Mouse (Mus musculus) heart, adult 2 months (tissue): Measurements from ENCODE around the gene Agap1. TPM values are rescaled to one million over a fixed set of nuclear protein-coding genes. Genes with fewer than 3 reads are reported as not detected.

ENCODE experiments used
- DNase-seq, 2 experiments: peaks; one replicate each; pipeline ENCODE4 v3.0.0; 2021
- H3K27ac ChIP-seq: fragments of 200-600 bp; 2 replicates; pipeline ENCODE4 v1.8.1; 2022
- H3K27me3 ChIP-seq: fragments of 200-500 bp; 2 replicates; pipeline ENCODE4 v1.6.1; 2012; ENCODE audit warnings: mild to moderate bottlenecking, low read length, inconsistent platforms, mixed read lengths; ENCODE audit not compliant: control insufficient read depth, insufficient read depth
- H3K36me3 ChIP-seq: fragments of 200-500 bp; 2 replicates; pipeline ENCODE4 v1.6.1; 2012; ENCODE audit warnings: low read length, inconsistent platforms; ENCODE audit not compliant: control insufficient read depth, insufficient read depth
- H3K4me1 ChIP-seq: fragments of 200-500 bp; 2 replicates; pipeline ENCODE4 v1.6.1; 2011; ENCODE audit warnings: low read length; ENCODE audit not compliant: control insufficient read depth, insufficient read depth
- H3K4me3 ChIP-seq: fragments of 200-600 bp; 2 replicates; pipeline ENCODE4 v1.8.1; 2022
- H3K79me2 ChIP-seq: fragments of 200-500 bp; replicated peaks from 2 replicates; pipeline ENCODE4 v1.6.1; 2012; ENCODE audit warnings: mild to moderate bottlenecking, inconsistent platforms, low read length, moderate library complexity, mixed read lengths; ENCODE audit not compliant: control insufficient read depth, insufficient read depth
- H3K9ac ChIP-seq: fragments of 200-500 bp; 2 replicates; pipeline ENCODE4 v1.6.1; 2012; ENCODE audit warnings: low read depth, mild to moderate bottlenecking, control low read depth, inconsistent platforms, low read length, mixed read lengths
- CTCF ChIP-seq: fragments of 200-600 bp; IDR thresholded peaks from 2 replicates; pipeline ENCODE4 v1.8.1; 2022; ENCODE audit warnings: antibody characterized with exemption, mild to moderate bottlenecking, moderate library complexity
- EP300 ChIP-seq: fragments of 200-500 bp; IDR thresholded peaks from 2 replicates; pipeline ENCODE4 v1.6.1; 2011; ENCODE audit warnings: low read depth, low read length, control low read depth; ENCODE audit not compliant: insufficient read depth
- POLR2A ChIP-seq: fragments of 200-500 bp; IDR thresholded peaks from 2 replicates; pipeline ENCODE4 v1.6.1; 2011; ENCODE audit warnings: mild to moderate bottlenecking, low read depth, low read length, control low read depth; ENCODE audit not compliant: insufficient read depth
- WGBS: fragments of 180-500 bp; shearing (Covaris S2); methylation state at CpG from one replicate; pipeline ENCODE4 v1.1.7; 2018; 5-methylcytosine and 5-hydroxymethylcytosine counted together
- intact Hi-C: fragments of 180-260 bp; cut with DNase I; formaldehyde crosslinking; loops from one replicate; pipeline ENCODE4 v1.15.1; 2025
- polyA plus RNA-seq: library from polyadenylated mRNA; depleted of rRNA; stranded (reverse); fragments of >200 nt; gene quantifications from 2 replicates; pipeline ENCODE4 v1.2.3, GENCODE M21; 2012
- total RNA-seq, 2 experiments: library from RNA; stranded (reverse); gene quantifications; 2 replicates each; pipeline ENCODE4 v1.2.3; 2021

Gene Agap1
- total and polyA plus RNA-seq, 3 experiments, result 11.4 to 62.1 (median 59.0) TPM

- Histone ChIP-seq H3K27me3 (no peaks in the 10 kb centered on the region), H3K4me3 (no peak overlapping the region), H3K79me2 (peaks cover 3% of the 10 kb centered on the region), H3K27ac (no peak overlapping the region), H3K36me3 (no peaks in the 10 kb centered on the region), H3K9ac (no peak overlapping the region), H3K4me1 (peaks cover 29% of the 10 kb centered on the region)
- intact Hi-C loops, result no loop called here
- peak in 1 of 2 experiments; percentile 30 for DNase-seq
- TF ChIP-seq CTCF (no peak), EP300 (no peak), POLR2A (no peak)
- WGBS, result 39% methylated on average over 6 of the region's 6 CpGs
Measured at GRCm38 (mm10) chr1:89568546-89569405, 114.2 kb downstream of the Agap1 start.

- intact Hi-C loops, result no loop called here
- TF ChIP-seq POLR2A (no peak), EP300 (no peak), CTCF (no peak)
- Histone ChIP-seq H3K9ac (no peak overlapping the region), H3K4me1 (peaks cover 40% of the 10 kb centered on the region), H3K27ac (no peak overlapping the region), H3K27me3 (no peaks in the 10 kb centered on the region), H3K4me3 (no peak overlapping the region), H3K79me2 (peaks cover 2% of the 10 kb centered on the region), H3K36me3 (no peaks in the 10 kb centered on the region)
- DNase-seq, result peak; percentile 58 to 73
- WGBS, result 74% methylated on average over 4 of the region's 4 CpGs
Measured at GRCm38 (mm10) chr1:89570522-89571299, 116.1 kb downstream of the Agap1 start.

GRCm38 (mm10) chr1:89573486-89573885 is 118.9 kb downstream of the Agap1 start:
- Histone ChIP-seq H3K4me1 (peaks cover 40% of the 10 kb centered on the region), H3K27me3 (no peaks in the 10 kb centered on the region), H3K27ac (no peak overlapping the region), H3K4me3 (no peak overlapping the region), H3K79me2 (no peaks in the 10 kb centered on the region; the same call in none of the 2 replicates), H3K9ac (no peak overlapping the region), H3K36me3 (peaks cover 5% of the 10 kb centered on the region; the same call in 1 of the 2 replicates)
- TF ChIP-seq POLR2A (no peak), CTCF (no peak), EP300 (no peak)
- 73% methylated on average over 4 of the region's 4 CpGs for WGBS
- intact Hi-C loops, result no loop called here
- peak in 1 of 2 experiments; percentile 58 for DNase-seq

GRCm38 (mm10) chr1:89574941-89575890 is 120.6 kb downstream of the Agap1 start:
- no peak overlapping the region for H3K9ac ChIP-seq
- H3K27me3 ChIP-seq, result no peaks in the 10 kb centered on the region
- no peaks in the 10 kb centered on the region; the same call in none of the 2 replicates for H3K79me2 ChIP-seq
- H3K36me3 ChIP-seq, result peaks cover 5% of the 10 kb centered on the region; the same call in 1 of the 2 replicates
- H3K4me3 ChIP-seq, result no peak overlapping the region
- no peak for DNase-seq
- no peak overlapping the region for H3K27ac ChIP-seq
- intact Hi-C loops, result no loop called here
- no peak for TF ChIP-seq POLR2A
- TF ChIP-seq EP300, result no peak
- no peak for TF ChIP-seq CTCF
- H3K4me1 ChIP-seq, result peaks cover 33% of the 10 kb centered on the region
- 27% methylated on average over 7 of the region's 7 CpGs for WGBS

GRCm38 (mm10) chr1:89576174-89576890 is 121.7 kb downstream of the Agap1 start:
- H3K27ac ChIP-seq, result peak overlapping the region; percentile 63
- peak overlapping the region; percentile 20; the same call in 1 of the 2 replicates for H3K9ac ChIP-seq

More at GRCm38 (mm10) chr1:89576174-89576890, 121.7 kb downstream of the Agap1 start:
- H3K4me3 ChIP-seq, result peak overlapping the region; percentile 23; the same call in 1 of the 2 replicates
- peaks cover 24% of the 10 kb centered on the region for H3K4me1 ChIP-seq
- H3K27me3 ChIP-seq, result no peaks in the 10 kb centered on the region
- no peak for TF ChIP-seq CTCF
- no peak for TF ChIP-seq EP300
- no peak for TF ChIP-seq POLR2A
- H3K36me3 ChIP-seq, result peaks cover 5% of the 10 kb centered on the region; the same call in 1 of the 2 replicates
- DNase-seq, result no peak
- intact Hi-C loops, result no loop called here
- WGBS, result 77% methylated on average over 7 of the region's 7 CpGs
- H3K79me2 ChIP-seq, result no peaks in the 10 kb centered on the region; the same call in none of the 2 replicates
